Mouse (Mus musculus): ENCODE results near the gene Spon1. TPM values are rescaled to one million over a fixed set of nuclear protein-coding genes. Genes with fewer than 3 reads are reported as not detected.

The Spon1 gene
- total RNA-seq (2021), result 10 to 100 TPM; 12.8 to 12.9 TPM

DNA sequence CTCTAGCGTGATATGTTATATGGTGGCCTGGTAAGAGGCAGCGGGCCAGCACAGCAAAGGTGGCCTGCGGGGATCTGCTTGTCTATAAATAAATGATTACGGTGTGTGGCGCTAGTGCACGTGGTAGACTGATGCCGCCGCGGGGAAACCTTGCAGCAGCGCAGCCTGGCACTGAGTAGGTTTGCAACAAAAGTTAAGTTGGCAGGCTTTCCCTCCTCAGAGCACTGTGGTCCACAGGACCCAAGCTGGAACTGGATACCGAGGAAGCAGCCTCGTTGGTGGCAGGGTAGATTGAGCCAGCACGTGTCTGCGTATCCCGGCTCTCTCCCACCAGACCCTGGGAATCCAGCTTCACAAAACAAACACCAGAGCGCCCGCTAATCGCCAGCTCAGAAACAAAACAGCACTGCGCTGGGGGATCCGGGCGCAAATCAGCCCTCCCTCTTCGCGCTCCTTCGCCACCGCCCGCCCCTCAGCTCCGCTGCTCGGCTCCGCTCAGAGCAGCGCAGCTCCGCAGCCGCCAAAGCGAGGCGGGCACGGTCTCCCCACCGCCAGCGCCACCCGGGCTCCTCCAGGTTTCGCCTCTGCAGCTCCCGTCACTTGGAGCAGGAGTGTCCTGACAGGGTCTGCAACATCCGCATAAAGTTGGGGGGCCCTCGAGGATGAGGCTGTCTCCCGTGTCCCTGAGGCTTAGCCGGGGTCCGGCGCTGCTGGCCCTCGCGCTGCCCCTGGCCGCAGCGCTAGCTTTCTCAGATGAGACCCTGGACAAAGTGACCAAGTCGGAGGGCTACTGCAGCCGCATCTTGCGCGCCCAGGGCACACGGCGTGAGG lies at the start of gene Spon1:
TSS of gene Spon1 (plus strand) at position 332 of the 831 bp plus-strand sequence.
- intact Hi-C loops (cut with DNase I), result no loop called here
- DNase-seq (ENCODE audit: low spot score), result peak; percentile 10

DNA sequence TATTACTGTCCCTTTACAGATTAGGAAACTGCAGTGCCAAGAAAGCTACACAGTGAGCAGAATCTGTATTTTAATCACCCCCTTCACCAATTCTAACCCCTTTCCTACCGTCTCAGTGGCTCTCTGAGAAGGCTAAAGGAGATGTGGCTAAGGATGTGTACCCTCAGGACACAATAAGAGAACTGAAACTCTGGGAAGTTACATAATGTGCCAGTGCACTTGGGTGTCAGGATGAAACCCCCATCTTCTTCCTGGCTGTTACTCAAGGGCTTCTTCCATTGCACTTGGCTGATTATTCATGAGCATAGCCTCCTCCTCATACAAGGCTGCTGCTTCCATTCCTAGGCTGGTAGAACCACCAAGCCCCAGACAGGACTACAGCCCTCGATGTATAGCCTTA lies 43.8 kb upstream of the Spon1 start:
- intact Hi-C loops (cut with DNase I), result no loop called here
- DNase-seq (ENCODE audit: low spot score), result no peak

DNA sequence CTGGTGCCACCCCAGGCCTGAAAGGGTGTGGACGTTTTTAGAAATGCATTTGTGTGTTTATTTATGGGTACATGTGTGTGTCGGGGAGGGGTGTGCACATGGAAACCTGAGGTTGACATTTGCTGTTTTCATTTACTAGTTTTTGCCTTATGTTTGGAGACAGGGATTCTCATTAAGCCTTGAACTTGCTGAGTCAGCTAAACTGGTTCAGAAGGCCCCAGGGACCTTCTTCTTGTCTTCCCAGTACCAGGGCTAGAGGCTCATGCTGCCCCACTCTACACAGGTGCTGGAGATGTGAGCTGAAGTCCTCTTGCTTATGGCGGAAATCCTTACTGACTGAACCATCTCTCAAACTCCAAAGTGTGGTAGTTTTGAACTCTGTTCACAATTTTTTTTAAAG lies 41.9 kb upstream of the Spon1 start:
- intact Hi-C loops (cut with DNase I), result no loop called here

DNA sequence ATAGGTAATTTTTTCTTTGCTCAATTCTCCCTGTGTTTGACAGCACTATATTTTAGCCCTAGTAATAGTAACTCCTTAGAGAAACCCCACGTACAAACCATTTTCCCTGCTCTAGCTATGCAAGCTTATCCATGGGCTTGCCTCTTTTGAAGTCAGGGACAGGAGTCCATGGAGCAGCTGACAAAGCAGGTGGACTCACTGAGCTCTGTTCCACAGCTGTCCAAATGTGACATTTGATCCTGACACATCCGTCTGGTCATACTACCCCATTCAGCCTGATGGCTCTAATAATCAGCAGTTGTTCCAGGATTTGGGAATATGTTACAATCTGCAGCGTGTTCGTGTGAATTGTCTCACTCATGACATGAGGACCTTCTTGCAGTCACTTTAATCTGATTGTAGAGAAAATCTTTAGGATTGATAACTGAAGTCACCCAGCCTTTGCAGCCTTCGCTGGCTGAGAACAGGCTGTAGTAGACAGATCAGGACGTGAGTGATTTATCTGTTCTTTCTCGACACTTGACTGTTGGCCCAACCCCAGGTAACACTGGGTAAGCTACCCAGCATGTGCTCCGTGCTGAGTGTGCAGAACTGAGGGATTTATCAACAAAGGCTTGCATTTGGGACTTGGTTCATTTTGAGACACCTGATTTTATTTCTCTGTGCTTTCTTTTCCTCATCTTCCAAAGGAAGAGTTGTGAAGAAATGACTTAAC lies 37.6 kb upstream of the Spon1 start:
- no peak for DNase-seq (ENCODE audit: low spot score)
- intact Hi-C loops (cut with DNase I), result no loop called here

More for the DNA sequence above, 41.9 kb upstream of the Spon1 start:
- no peak for DNase-seq (ENCODE audit: low spot score)

DNA sequence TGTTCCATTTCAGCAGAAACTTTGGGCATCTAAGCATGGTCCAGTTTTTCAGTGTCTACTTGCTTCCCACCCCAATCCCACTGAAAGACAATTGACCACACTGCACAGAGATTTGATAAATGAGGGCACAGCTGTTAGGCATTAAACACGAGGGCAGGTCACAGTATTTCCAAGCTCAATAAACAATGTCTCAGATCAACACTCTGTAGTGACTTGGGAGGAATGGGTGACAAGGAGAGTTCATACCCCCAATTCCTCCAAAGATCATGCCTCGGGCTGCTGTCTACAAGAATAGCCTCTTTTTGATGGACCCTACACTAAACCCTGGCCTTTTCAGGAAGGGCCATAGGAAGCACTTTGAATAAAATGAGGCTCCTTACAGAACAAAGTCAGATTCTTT lies 36.9 kb upstream of the Spon1 start:
- intact Hi-C loops (cut with DNase I), result no loop called here
- DNase-seq (ENCODE audit: low spot score), result no peak

DNA sequence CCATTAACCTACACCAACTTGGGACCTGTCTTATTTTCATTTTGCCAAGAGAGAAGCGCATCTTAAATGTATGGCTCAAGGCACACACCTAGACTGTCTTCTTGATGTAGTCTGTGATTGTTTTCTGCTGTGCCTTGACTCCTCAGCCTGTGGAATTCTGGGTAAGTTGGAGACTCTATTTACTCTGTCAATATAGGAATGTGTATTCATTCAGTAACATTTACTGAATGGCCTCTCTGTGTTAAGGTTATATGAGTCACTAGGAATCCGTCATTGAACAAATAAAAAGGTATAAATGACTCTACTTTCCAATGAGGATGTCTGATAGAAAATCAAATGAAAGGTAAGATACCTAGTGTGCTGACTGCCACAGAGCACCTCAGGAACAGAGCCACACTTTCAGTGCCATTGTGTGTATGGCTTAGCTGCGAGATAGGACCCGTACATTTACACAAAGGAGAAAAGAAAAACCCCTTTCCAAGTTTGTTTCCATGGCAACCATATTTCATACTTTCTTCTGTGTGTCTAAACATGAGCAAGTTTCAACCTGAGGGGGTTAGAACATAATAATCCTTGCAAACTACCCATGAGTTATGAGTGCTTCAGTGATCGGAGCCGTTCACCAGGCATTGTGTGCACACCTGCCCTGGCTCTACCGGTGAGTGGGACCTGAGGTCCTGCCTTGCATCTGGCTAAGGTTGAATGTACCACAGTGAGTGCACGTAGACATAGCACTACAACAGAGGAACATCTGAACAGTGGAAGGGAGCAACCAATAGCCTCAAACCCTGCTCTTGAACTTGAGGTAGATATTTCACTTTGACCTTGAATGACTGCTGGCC lies 35.2 kb upstream of the Spon1 start:
- intact Hi-C loops (cut with DNase I), result no loop called here
- DNase-seq (ENCODE audit: low spot score), result no peak

DNA sequence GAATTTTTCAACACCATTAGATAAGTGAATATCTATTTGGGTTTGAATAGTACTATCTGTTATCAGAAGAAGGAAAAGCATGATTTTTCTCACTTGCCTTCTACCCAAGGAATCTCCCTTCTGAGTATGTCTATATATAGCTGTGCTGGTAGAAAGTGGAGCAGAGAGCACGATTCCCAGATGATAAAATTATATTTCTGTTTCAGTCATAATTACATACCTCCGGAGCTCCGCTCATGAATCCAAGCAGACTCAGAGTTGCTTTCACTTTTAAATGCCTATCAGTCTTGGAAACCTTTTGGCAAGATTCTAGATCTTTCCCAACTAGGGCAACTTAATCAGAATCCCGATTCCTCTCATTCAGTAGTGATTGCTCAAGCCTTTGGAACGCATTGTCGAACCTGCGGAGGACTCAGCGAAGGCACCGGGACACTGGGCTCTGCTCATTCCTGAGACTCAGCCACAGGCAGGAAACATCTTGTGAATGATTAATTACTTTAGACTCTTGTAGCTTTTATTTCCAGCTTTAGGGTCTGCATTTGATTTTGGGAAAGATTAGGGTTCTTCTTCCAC lies 27.9 kb upstream of the Spon1 start:
- DNase-seq (ENCODE audit: low spot score), result no peak
- intact Hi-C loops (cut with DNase I), result no loop called here

DNA sequence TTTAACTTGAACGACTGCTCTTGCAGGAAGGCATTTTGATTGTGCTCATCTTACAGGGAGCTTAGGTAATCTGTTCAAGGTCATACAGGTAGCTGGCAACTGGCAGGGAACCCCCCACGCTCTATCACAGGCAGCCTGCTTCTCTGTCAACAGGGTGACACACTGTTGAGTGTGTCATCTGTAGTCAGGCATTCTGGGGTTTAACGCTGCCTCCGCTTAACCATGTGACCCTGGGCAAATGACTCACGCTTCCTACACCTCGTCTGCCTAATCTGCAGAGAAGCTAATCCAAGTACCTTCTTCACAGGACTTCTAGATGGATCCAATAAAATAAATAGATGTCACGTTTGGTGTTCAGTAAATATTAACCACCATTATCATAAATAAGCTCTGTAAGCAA lies 26.6 kb upstream of the Spon1 start:
- DNase-seq (ENCODE audit: low spot score), result no peak
- intact Hi-C loops (cut with DNase I), result no loop called here

DNA sequence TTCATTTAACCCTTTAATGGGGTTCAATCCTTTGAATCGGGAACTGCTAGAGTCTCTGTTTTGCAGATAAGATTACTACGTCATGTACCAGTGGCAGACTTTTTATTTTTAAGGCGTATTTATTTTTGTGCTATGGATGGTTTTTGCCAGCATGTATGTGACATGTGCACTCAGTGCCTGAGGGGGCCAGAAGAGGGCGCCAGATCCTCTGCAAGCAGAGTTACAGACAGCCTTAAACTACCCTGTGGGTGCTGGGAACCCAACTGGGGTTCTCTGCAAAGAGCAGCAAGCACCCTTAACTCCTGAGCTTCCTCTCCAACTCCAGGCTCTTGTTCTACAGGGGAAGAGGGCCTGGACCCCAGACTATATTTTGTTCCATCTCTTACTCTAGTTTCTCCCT lies 23.2 kb upstream of the Spon1 start:
- intact Hi-C loops (cut with DNase I), result no loop called here

DNA sequence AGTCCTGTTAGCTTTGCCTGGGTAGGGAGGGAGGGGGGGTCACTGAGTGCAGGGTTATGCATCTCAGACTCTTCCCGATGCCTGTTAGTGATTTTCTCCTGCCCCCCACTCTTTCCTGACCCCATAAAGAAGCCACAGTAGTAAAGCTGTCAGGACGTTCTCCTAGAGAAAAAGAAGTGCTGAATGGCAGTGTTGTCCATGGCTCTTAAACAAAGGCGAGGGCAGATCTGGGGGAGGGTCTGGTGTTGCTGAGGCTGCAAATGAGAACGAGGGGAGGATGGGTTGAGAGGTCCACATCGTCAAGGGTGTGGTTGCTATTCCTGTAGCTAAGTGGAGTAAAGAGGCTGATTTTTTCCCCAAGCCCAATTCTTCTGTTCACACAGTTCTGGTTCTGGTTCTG lies 21.8 kb upstream of the Spon1 start:
- intact Hi-C loops (cut with DNase I), result no loop called here
- no peak for DNase-seq (ENCODE audit: low spot score)

More for the DNA sequence above, 23.2 kb upstream of the Spon1 start:
- no peak for DNase-seq (ENCODE audit: low spot score)

DNA sequence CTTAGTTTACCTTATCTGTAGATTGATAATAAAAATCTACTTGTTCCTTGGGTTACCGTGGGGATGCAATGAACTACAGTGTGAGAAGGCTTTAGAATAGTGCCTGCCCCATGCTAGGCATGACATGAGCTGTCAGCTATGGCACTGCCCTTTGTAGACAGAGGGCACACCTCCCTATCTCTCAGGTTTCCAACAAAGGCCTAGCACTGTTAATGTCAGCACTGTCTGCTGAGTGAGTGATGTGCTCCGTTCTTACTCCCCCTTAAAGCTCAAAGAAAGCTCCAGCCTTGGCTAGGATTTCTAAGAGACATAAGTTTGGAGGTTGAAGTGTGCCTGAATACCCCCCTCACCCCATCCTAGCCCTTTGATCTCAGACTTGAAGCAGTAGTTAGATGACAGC lies 9.2 kb upstream of the Spon1 start:
- DNase-seq (ENCODE audit: low spot score), result no peak
- intact Hi-C loops (cut with DNase I), result loop anchor here (5.0 kb wide), 1 partner anchor 144 kb away; no protein-coding TSS in a partner anchor

DNA sequence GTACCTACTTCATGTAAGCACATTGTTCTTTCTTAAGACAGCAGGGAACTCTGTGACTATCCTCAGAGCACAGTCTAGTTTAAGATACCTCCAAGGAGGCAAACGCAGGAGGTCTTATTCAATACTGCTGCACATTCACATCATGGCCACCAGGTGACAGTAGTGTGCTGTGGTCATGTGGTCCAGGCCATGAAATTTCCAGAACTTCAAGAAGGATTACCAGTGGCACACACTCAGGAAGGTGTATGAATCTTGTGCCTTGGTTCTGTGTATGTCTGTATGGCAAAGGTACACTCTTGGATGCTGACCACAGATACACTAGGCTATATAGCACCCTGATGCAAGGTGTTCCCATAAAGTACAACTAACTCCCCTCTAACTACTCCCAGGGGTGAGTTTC lies 6.6 kb upstream of the Spon1 start:
- intact Hi-C loops (cut with DNase I), result loop anchor here (1.0 to 5.0 kb wide), 2 partner anchors 147 to 261 kb away; no protein-coding TSS in a partner anchor
- no peak for DNase-seq (ENCODE audit: low spot score)

DNA sequence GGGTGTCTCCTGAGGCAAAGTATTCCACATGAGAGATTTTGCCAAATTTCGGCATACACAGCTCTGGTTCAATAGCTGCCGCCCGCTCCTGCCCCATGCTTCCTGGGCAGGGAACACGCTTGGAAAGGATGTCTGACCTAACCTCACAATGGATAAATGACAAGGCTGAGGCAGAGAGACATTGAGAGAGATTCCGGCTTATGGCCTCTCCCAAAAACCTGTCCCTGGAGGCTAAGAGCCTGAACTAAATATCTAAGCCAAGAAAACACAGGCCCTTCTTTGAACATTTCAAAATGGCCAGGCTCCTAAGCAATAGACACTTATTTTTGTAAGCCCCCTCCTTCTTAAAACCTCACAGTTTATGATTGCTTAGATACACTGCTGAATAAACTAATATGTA lies 665 bp upstream of the Spon1 start:
- intact Hi-C loops (cut with DNase I), result no loop called here
- no peak for DNase-seq (ENCODE audit: low spot score)

DNA sequence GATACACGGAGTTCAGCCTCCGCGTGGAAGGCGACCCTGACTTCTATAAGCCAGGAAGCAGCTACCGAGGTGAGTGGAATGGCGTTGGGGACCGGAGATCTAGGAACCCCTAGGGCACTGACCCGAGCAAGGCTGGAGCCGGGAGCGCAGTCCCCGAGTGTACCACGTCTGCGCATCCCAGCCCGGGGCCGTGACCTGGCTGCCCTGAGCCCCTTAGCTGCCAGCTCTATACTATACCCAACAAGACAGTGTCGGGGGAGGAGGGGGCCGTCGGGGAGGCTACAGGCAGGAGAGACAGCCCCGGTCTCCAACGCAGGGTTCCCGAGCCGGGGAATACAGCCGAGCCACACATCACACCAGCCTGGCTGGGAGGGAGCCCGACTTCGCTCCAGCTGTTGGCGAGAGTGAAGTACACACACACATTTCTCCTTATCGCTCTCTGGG lies 722 bp downstream of the Spon1 start:
- intact Hi-C loops (cut with DNase I), result no loop called here
- DNase-seq (ENCODE audit: low spot score), result no peak

DNA sequence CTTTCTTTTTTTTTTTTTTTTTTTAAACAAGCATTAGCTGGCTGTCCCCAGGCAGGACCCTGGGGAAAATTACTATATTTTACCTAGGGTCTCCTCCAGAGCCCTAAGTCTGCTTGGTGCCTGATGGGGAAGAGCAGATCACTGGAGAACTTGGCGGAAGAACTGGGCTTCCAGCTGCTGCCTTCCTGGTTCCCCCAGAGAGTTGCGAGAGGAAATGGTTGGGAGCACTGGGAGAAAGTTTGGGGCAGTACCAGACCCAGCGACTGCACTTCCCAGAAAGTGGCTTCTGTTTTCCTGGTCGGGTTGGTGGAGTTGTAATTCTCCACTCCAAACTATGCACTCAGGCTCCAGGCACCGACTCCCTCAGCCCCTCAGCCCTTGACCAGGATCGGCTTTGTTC lies 1.7 kb downstream of the Spon1 start:
- peak; percentile 8 for DNase-seq (ENCODE audit: low spot score)
- intact Hi-C loops (cut with DNase I), result no loop called here

DNA sequence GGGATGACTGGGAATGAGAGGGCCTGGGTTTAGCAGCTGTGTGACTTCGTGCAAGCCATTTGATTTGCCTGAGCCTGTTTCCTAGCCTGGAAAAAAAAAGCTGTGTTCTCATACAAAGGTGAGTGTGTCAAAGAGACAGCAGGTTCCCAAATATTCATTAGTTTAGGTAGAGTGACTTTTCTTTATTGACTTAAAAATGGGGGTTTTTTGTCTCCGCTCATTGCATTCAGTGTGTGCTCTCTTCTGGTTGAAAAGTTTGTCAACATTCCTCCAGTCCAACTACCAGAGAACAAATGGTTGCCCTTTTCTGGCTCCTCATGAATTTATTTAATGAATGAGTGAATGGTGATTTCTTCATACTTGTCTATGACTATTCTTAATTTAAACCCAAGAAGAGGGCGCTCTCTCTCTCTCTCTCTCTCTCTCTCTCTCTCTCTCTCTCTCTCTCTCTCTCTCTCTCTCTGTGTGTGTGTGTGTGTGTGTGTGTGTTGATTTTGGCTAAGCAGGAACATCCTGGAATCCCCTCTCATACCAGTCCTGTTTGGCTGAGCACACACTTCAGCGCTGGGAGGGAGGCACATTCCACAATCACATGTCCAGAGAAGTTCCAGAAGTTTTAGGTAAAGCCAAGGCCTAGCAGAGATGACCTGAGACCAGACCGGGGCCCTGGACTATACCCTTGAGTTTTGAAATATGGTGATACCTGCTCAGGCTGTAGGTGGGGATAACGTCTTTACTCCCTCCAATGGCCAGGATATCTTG lies 2.6 kb downstream of the Spon1 start:
- intact Hi-C loops (cut with DNase I), result no loop called here
- DNase-seq (ENCODE audit: low spot score), result no peak

DNA sequence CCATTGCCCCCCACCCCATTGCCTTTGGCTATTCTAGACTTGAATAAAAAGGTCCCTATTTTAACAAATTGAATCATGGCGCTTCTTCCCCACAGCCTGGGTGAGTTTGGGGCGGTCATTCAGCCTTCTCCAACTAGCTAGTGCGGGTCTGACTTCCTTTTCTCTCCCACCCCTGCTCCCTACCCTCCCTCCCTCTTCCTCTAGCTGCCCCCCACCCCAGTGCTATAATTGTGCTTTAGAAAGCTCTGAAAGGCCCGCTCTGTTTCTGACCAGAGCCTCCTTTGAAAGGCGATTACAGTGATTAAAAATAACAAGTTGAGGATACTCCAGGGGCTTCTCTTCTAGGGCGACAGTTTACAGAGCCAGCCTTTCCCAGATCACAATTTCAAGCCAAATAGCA lies 3.5 kb downstream of the Spon1 start:
- no peak for DNase-seq (ENCODE audit: low spot score)
- intact Hi-C loops (cut with DNase I), result no loop called here

DNA sequence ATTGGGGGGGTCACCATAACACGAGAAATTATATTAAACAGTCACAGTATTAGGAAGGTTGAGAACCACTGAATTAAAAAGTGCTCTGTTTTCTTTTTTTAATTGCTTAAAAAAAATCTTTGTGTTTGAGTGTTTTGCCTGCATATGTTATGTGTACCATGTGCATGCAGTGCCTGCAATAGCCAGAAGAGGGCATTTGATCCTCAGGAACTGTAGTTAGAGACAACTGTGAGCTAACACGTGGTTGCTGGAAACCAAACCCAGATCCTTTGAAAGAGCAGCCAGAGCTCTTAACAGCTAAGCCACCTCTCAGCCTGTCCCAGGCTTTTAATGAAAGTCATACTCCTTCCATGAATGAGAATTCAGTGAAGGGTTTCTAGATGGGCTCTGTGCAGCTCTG lies 6.3 kb downstream of the Spon1 start:
- intact Hi-C loops (cut with DNase I), result no loop called here
- no peak for DNase-seq (ENCODE audit: low spot score)

DNA sequence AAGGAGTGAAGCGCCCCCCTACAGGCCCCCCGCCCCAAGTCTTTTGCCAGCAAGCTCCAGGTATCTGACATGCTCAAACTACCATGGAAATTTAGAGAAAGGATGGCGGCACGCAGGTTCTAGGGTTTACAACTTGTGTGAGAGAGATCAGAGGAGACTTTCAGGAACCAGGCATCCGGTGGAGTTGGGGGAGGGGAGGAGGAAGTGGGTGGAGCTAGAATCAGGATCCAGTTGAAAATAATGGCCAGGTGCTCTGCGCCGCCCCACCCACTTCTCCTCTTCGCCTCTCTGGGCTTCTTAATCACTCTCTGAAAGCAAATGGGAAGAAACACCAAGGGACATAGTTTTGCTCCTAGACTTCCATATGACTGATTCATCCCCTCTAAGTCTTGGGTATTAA lies 7.6 kb downstream of the Spon1 start:
- intact Hi-C loops (cut with DNase I), result no loop called here
- no peak for DNase-seq (ENCODE audit: low spot score)

Data from heart, postnatal 25 days (tissue).